Mouse (Mus musculus): ENCODE data around the gene Msantd3. TPM values are rescaled to one million over a fixed set of nuclear protein-coding genes. Genes with fewer than 3 reads are reported as not detected.

Msantd3 gene
- total RNA-seq, 2 experiments from 2014 or later = 12.7 to 17.8 TPM

- intact Hi-C loops (cut with DNase I; ENCODE audit: low total_unique reads) = loop anchor here (10.0 kb wide), 1 partner anchor 74 kb away; the partner anchor contains the start of gene Tex10
- DNase-seq = no peak
Measured at GRCm38 (mm10) chr4:48548393-48549045, 8.8 kb downstream of the Msantd3 start.

DNA sequence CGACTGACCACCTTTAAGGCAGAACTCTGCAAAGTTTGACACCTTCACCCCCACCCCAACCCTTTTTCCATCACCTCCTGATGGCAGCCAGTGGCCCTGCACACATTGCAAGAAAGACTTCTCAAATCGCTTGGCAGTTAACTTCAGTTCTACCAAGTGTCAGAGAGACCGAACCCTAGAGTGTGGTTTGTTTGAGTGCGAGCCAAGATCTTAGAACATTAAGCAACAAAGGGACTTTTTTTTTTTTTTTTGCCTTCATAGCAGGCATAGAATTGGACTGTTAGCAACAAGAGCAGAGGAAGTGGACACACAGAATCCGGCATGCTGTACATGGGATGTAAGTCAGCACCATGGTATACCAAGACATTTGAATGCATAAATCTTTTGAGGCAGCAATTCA, 9.9 kb downstream of the Msantd3 start:
- DNase-seq = no peak
- intact Hi-C loops (cut with DNase I; ENCODE audit: low total_unique reads) = loop anchor here (10.0 kb wide), 1 partner anchor 75 kb away; the partner anchor contains the start of gene Tex10

- DNase-seq = no peak
- intact Hi-C loops (cut with DNase I; ENCODE audit: low total_unique reads) = no loop called here
Measured at GRCm38 (mm10) chr4:48552486-48553064, 12.8 kb downstream of the Msantd3 start.

- no peak for DNase-seq
- intact Hi-C loops (cut with DNase I; ENCODE audit: low total_unique reads) = no loop called here
Measured at GRCm38 (mm10) chr4:48554132-48554531, 14.4 kb downstream of the Msantd3 start.

GRCm38 (mm10) chr4:48555729-48556128, 16.0 kb downstream of the Msantd3 start:
- peak; percentile 16 for DNase-seq
- intact Hi-C loops (cut with DNase I; ENCODE audit: low total_unique reads) = no loop called here

GRCm38 (mm10) chr4:48559652-48560051, 19.9 kb downstream of the Msantd3 start:
- no peak for DNase-seq
- intact Hi-C loops (cut with DNase I; ENCODE audit: low total_unique reads) = no loop called here

DNA sequence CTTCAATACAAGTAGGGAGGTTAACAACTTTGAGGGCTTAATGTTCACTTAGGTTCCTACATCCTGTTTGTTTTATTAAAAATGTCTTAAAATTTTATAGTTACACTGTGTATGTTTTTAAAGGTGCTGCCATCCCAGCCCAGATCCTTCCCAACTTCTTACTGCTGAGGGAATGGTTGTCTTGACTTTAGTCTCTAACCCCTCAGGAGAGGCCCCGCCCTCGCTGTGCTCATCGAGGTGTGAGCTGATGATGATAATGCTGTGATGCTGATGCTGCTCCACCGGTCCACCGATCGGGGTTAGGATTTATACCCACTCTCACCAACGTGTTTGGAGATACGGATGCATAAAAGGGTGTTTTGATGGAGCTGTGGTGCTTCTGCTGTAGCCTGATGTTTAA, 22.1 kb downstream of the Msantd3 start:
- intact Hi-C loops (cut with DNase I; ENCODE audit: low total_unique reads) = no loop called here
- no peak for DNase-seq

- intact Hi-C loops (cut with DNase I; ENCODE audit: low total_unique reads) = no loop called here
- no peak for DNase-seq
Measured at GRCm38 (mm10) chr4:48564962-48565361, 25.2 kb downstream of the Msantd3 start.

- no peak for DNase-seq
- intact Hi-C loops (cut with DNase I; ENCODE audit: low total_unique reads) = no loop called here
Measured at GRCm38 (mm10) chr4:48576361-48576760, 36.6 kb downstream of the Msantd3 start.

- intact Hi-C loops (cut with DNase I; ENCODE audit: low total_unique reads) = no loop called here
- no peak for DNase-seq
Measured at GRCm38 (mm10) chr4:48577831-48578230, 38.1 kb downstream of the Msantd3 start.

DNA sequence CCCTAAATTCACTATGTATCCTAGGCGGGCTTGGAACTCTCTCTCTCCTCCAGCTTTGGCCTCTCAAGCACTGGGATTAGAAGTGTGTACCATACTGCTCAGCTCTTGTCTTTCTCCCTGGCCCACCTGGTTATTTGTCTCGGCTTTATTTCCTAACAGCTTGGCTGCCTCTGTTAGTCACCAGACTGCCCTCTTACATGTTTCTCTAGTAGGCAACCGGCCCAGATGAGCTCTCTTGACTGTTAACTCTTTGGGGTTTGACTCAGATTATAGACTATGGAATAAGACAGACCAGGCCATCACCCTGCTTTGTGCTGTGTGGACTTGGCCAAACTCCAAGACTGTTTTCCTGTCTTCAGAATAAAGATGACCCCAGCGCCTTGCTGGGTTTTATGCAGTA, 38.7 kb downstream of the Msantd3 start:
- intact Hi-C loops (cut with DNase I; ENCODE audit: low total_unique reads) = no loop called here
- DNase-seq = no peak

DNA sequence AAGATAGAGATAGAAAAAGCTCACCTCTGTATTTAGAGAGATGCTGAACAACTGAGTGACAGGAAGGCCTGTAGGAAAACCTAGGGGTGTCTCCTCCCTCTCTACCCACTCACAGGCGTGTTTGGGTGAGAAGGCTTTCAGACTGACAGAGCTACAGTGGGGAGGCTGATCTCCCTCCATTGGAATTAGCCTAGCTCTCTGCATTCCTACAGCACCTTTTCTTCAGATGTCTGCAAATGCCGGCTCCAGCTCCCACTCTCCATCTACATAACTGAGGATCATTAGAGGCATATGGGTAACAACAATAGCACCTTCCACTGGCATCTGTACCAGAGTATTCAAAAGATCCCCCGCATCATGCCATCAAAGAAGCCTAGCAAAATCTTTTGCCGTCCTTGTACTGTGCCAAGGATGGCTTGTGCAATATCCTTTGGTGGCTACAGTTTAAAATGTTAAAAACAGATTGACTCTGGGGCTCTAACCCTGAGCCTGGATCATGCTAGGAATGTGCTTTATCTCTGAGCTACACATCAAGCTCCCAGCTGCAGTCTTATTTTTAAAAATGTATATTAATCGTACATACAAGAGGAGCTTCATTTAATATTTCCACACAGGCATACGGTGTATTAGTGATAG, 39.9 kb downstream of the Msantd3 start:
- intact Hi-C loops (cut with DNase I; ENCODE audit: low total_unique reads) = no loop called here
- no peak for DNase-seq

- no peak for DNase-seq
- intact Hi-C loops (cut with DNase I; ENCODE audit: low total_unique reads) = no loop called here
Measured at GRCm38 (mm10) chr4:48581201-48581600, 41.5 kb downstream of the Msantd3 start.

- DNase-seq = no peak
- intact Hi-C loops (cut with DNase I; ENCODE audit: low total_unique reads) = no loop called here
Measured at GRCm38 (mm10) chr4:48581993-48582392, 42.3 kb downstream of the Msantd3 start.

- no peak for DNase-seq
- intact Hi-C loops (cut with DNase I; ENCODE audit: low total_unique reads) = no loop called here
Measured at GRCm38 (mm10) chr4:48582941-48583340, 43.2 kb downstream of the Msantd3 start.

DNA sequence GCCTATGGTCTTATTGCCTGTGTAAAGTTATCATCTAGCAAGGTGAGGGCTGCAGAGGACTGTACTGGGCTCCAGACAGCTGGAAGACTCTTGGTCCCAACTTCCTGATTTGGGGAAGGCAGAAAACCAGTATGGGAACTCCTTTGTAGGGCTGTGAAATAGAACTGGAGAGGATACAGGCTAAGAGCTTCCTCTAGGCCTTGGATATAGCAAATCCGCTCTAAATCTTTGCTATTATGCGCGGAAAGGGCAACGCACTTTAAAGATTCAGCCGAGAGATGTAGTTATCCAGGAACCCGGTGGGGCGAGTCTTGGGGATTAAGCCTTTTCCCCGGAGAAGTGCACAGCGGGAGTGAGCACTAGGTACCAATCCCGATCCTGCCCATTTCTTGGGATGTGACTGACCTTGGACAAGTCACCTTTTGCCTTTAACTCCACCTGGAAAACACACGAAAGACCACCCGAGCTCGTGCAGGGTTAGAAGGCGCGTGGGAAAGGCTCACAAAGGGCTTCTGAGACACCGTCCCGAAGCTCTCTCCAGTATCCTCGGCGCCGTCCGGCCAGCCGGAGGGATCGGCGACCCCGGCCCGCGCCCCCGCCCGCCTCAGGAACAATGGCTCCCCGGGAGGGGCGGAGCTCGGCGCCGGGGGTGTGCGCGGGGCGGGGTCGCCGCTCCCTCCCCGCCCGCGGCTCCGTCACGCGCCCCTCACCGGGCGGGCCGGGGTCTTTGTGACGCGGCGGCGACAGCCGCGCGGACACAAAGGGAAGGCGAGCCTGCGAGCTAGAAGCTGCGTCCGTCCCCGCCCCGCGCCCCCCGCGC, 44.9 kb downstream of the Msantd3 start, which contains the start of gene Tmeff1:
Tmeff1 (plus strand) TSS at position 754 of the 820 bp plus-strand sequence.
- intact Hi-C loops (cut with DNase I; ENCODE audit: low total_unique reads) = no loop called here
- DNase-seq = no peak

- intact Hi-C loops (cut with DNase I; ENCODE audit: low total_unique reads) = no loop called here
- peak; percentile 26 for DNase-seq
Measured at GRCm38 (mm10) chr4:48585241-48586098, 45.7 kb downstream of the Msantd3 start.

DNA sequence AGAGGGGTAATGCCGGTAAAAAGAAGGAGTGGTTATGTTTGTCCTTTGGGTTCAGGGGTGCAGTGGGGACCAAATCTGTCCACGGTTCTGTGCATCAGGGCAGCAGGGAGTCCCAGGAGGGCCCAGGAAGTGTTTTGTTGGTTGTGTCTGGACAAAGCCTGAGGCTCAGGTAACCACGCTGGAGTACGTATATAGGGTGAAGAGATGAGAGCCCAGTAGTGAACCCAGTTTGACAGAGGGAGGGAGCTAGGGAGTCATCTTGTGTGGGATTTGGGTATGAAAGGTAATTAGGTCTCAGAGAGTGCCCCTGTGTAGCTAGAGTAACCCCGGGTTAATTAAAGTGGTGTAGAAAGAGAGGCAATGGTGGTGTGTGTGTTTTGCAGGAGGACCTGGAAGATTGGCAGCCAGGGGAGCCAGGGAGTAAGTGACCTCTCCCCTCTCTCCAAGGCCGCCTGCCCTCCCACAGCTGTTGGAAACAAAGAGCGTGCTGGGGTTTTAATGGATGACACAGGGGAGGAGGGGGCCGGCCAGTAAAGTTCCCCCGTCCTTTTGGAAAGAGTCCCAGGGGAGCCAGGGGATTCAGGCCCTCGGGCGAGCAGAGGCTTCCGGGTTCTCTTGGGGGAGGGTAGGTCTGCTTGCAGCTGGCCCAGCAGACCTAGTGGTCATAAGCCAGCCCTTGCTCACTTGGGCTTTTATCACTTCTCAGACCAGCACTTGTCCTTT, 46.5 kb downstream of the Msantd3 start:
- intact Hi-C loops (cut with DNase I; ENCODE audit: low total_unique reads) = no loop called here
- DNase-seq = peak; percentile 15

Data from gastrocnemius, postnatal 14 days (tissue).